Mouse (Mus musculus) megakaryocyte, embryonic 14.5 days (primary cell): ENCODE measurements at regions not wholly inside any gene's neighbourhood (a gene's known extent, or its start where the extent isn't known, plus 50 kb on each side); places are given as distances from the start of the nearest gene placed in this dataset.

Source experiments
- FLI1 ChIP-seq: IDR thresholded peaks from 2 replicates; pipeline ENCODE4 v1.6.1; 2012; ENCODE audit warnings: low read length, inconsistent platforms, mixed read lengths
- GATA1 ChIP-seq: IDR thresholded peaks from 3 replicates; pipeline ENCODE4 v1.6.1; 2012; ENCODE audit warnings: mixed read lengths, low read length, inconsistent platforms, borderline replicate concordance

DNA sequence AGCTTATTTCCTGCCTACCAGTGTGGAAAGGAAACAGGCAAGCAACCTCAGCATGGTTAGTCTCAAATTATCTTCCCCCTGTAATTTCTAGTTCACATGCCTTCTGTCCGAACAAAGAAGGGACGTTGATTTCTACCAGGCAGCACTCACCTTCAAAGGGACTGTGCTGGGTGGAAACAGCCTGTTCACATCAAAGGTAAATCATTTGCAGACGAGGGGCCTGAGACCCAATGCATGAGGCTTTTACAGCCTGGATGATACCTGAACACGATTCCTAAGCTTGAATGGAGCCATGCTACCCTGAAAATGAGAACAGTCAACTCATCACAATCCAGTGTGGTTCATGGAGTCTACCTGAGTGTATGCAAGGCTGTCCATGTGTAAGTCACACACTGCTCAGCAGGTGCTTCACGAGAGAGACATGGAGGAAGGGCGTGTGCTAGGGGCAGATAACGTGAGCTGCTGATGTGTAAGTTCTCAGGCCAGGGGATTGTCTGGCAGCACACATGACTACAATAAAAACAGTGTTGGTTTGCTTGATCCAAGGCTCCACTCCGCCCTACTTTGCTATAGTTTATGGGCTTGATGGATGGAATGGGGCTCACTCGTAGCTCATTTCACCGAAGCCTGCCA, 411.9 kb downstream of the Med10 start:
- TF ChIP-seq GATA1 (no peak), FLI1 (no peak)
